Mouse (Mus musculus) embryonic fibroblast, embryonic 13.5 days (primary cell): ENCODE data around the gene Gm2007. TPM values are rescaled to one million over a fixed set of nuclear protein-coding genes. Genes with fewer than 3 reads are reported as not detected.
"Not testable (repeated sequence)": the region's sequence is repeated elsewhere in the genome, so short reads cannot be mapped to it uniquely, and the experiment has no call there.

Source experiments
- H3K27ac ChIP-seq: 2 replicates; pipeline ENCODE4 v1.5.1; 2012; ENCODE audit warnings: low read length, control low read depth, inconsistent platforms; ENCODE audit not compliant: insufficient read depth
- H3K4me1 ChIP-seq: 2 replicates; pipeline ENCODE4 v1.6.1; 2011; ENCODE audit warnings: low read length; ENCODE audit not compliant: control insufficient read depth, insufficient read depth
- H3K4me3 ChIP-seq: 2 replicates; pipeline ENCODE4 v1.5.1; 2011; ENCODE audit warnings: mild to moderate bottlenecking, control low read depth, low read length; ENCODE audit not compliant: insufficient read depth
- polyA plus RNA-seq: library from polyadenylated mRNA; stranded (reverse); fragments of >200 nt; gene quantifications from 2 replicates; pipeline ENCODE4 v1.2.4, GENCODE M21; 2011; ENCODE audit warnings: low read depth; ENCODE audit not compliant: missing spikeins, insufficient read length

Gm2007 gene
- polyA plus RNA-seq, result not detected in 2 replicates

- not testable (repeated sequence) for H3K4me1 ChIP-seq
Measured at GRCm38 (mm10) chr2:175741237-175741636, at the start of gene Gm2007. Gene Gm2007, plus strand, starts transcription at chr2:175741537.

DNA sequence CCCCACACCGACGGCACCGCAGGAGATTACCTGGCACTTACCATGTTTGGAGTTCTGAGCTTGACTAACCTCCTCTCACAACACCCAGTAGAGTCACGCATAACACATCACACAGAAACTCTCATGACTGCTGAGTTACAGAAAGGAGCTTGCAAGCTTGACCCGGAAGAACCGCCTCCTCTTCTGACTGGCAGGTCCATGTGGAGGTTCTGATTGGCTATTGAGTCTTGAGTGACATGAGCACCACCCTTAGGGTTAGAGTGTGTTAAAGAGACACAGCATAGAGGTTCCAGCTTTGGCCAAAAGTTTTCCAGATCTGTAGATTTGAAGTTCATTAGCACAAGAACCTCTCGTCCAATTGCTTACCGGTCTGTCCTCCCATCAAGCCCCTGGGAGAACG lies 37.8 kb upstream of the Gm2007 start, which contains the start of gene Zfp969:
Gene Zfp969 (minus strand): TSS at position 101 of the 400 bp plus-strand sequence.
- H3K4me1 ChIP-seq, H3K4me3 ChIP-seq: not testable (repeated sequence)

More at GRCm38 (mm10) chr2:175741237-175741636, at the start of gene Gm2007:
- H3K4me3 ChIP-seq, H3K27ac ChIP-seq: not testable (repeated sequence)

GRCm38 (mm10) chr2:175800993-175801392 lies 59.7 kb downstream of the Gm2007 start, which contains the start of gene Gm14288:
Gene Gm14288, minus strand, starts transcription at chr2:175801093.
- not testable (repeated sequence) for H3K4me1 ChIP-seq, H3K27ac ChIP-seq

More for the DNA sequence above, 37.8 kb upstream of the Gm2007 start, which contains the start of gene Zfp969:
- H3K27ac ChIP-seq, result not testable (repeated sequence)

More at GRCm38 (mm10) chr2:175800993-175801392, 59.7 kb downstream of the Gm2007 start, which contains the start of gene Gm14288:
- not testable (repeated sequence) for H3K4me3 ChIP-seq

Other genes starting within 250 kb of the Gm2007 start
- not detected in 2 replicates for gene Gm11007, start 97.6 kb upstream of the Gm2007 start, polyA plus RNA-seq
- gene Zfp969, start 37.9 kb upstream of the Gm2007 start, polyA plus RNA-seq, result 30.6 and 39.0 TPM in 2 replicates
- gene Gm14288, start 59.6 kb downstream of the Gm2007 start, polyA plus RNA-seq, result not detected in 2 replicates
- gene Gm6710, start 127.7 kb downstream of the Gm2007 start, polyA plus RNA-seq, result 12.4 and 17.9 TPM in 2 replicates
- gene Zfp966, start 189.6 kb downstream of the Gm2007 start, polyA plus RNA-seq, result 10.4 and 17.3 TPM in 2 replicates
- gene Gm2026, start 223.8 kb downstream of the Gm2007 start, polyA plus RNA-seq, result 25.4 and 31.8 TPM in 2 replicates